Mouse (Mus musculus) large intestine, adult 2 months (tissue): Measurements from ENCODE around the gene Dclk1. TPM values are rescaled to one million over a fixed set of nuclear protein-coding genes. Genes with fewer than 3 reads are reported as not detected.

Experiments used
- DNase-seq: peaks from one replicate; pipeline ENCODE4 v3.0.0-alpha.2; 2012; ENCODE audit warnings: low read depth, low spot score
- WGBS: fragments of 180-500 bp; shearing (Covaris S2); methylation state at CpG from one replicate; pipeline ENCODE4 v1.1.7; 2018; 5-methylcytosine and 5-hydroxymethylcytosine counted together
- polyA plus RNA-seq: library from polyadenylated mRNA; depleted of rRNA; stranded (reverse); fragments of >200 nt; gene quantifications from 2 replicates; pipeline ENCODE4 v1.2.3, GENCODE M21; 2012; rRNA removed

Gene Dclk1
- polyA plus RNA-seq, 1 experiment, result 1.9 TPM

DNA sequence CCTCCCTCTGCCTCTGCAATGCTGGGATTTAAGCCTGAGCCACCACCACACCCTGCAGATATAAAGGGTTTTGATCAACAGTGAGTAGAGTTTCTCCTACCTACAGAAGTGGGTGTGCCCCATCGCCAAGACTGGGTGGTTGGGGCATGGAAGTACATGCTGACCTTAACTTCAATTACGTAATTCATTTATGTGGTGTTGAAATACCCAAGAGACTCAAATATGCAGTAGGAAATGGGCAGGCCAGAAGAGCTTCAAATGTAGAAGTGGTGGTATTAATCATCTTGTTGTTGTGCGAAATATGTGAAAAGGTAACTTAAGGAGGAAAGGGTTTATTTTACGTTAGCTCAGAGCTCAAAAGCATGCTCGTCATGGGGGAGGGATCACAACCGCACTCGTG is 307.2 kb downstream of the Dclk1 start:
- no peak for DNase-seq
- 82% methylated on average over 7 of the region's 7 CpGs for WGBS

DNA sequence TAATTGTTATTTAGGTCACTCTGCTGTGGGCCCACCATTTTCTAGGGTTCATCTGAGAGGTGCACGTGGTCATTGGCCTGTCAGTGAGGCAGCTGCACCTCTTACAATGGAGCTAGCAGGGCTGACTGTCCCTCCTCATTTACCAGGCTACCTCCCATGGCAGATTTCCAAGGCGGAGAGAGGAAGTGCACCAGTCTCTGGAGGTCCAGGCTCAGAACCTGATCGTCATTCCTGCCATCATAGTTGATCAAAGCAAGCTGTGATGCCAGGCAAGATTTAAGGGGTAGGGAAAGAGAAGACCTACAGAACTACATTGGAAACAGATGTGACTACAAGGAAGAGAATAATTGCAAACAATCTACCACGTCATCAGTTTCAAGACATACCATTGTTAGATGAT is 308.8 kb downstream of the Dclk1 start:
- DNase-seq, result no peak
- WGBS, result 67% methylated on average over 4 of the region's 4 CpGs

DNA sequence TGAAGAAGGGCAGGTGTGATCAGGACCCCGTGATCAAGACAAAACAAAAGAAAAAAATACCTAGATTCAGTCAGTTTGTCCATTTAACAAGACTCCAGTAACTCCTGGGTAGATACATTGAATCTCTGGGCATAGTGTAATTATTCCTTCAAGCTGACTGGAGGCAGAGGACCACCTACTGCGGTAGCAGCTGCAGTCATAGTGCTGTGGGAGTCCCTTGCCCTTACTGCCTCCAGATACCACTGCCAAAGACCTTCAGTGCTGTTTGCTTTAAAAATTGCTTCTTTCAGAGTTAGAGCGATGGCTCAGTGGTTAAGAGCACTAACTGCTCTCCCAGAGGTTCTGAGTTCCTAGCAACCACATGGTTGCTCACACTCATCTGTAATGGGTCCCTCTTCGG is 309.7 kb downstream of the Dclk1 start:
- no peak for DNase-seq
- WGBS, result 88% methylated on average over 4 of the region's 4 CpGs

DNA sequence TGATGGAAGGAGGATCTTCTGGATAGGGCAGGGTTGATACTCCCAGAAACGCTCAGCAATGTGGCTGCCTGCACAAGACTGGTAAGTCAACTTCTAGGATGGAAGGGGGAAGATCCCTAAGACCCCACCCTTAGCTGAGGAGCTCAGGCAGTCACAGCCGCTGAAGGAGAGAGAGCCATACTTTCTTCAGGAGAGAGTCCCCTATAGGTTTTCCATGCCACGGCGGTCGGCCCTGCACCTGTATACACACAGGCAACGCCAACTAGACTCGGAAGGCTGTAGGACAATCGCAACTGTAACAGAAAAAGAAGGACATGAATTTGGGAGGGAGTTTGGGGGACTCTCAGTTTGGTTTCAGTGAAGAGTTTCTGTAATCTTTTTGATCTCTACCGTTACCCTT is 310.9 kb downstream of the Dclk1 start:
- DNase-seq, result no peak
- 91% methylated on average over 9 of the region's 9 CpGs for WGBS

DNA sequence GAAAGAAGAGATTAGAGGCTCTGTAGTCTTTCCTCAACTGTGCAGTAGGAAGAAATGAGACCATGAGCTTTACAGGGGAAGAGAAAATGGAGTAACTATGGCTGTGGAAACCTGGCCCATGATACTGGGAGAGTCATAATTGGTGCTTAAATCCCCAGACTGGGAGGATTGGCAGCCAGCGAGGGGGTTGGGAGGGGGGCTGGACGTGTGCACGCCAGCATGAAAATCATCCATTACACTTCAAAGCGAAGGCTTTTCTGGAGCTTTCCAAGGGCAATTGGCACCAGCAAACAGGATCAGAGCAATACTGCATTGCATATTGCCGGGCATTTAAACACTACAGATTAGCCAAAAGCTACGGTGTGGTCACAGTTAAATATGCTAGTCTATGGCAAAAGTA is 313.7 kb downstream of the Dclk1 start:
- whole genome bisulfite sequencing, result 91% methylated on average over 6 of the region's 6 CpGs
- DNase-seq, result no peak

DNA sequence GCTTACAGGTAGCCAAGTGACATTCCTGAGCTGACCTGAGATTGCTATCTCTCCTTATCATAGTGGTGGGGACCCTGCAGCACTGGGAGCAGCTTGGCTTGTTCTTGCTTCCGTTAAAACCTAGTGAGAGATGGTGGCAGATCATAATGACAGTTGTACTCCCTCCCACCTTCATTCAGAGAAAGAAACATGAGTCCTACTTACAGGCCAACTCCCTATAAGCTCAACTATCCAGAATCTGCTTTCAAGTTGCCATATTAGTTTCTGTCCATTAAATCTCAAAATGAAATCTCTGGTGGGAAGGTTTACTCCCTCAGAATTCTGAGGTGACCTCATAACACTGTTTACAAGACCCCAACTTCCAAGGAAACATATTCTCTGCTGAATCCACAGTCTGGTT is 316.4 kb downstream of the Dclk1 start:
- WGBS, result 15% methylated on average over 1 of the region's 1 CpGs
- DNase-seq, result no peak

DNA sequence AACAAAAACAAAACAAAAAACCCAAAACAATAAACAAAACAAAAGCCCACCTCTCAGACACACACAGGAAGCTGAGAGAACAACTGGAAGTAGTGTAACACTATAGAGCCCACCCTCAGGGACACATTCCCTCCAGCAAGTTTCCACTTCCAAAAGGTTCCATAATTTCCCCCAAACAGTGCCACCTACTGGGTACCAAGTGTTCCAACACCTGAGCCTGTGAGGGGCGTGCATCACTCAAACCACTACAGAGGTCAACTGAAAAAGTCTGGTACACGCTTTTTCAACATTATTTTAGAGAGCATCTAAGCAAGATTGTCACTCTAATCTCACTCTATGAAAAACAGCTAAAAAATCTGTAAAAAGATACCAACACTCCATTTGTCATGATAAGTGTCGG is 325.3 kb downstream of the Dclk1 start:
- DNase-seq, result no peak
- 92% methylated on average over 3 of the region's 3 CpGs for WGBS

DNA sequence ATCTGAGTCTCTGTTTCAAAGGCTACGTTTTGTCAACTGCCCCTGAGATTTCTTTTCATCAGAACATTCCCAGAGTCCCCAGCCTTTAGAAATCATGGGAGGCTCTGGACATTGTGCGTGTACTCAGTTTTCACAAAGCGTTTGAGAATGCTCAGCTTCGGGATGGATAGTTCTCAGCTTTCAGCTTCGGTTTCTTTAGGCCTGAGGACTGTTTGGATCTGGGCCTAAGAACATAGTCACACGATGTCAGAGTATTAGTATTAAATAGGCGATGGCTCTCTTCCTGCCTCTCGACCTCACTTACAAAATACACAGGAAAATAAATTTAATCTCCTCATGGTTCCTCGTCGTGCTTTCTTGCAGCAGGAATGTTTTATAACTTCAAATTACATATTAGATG is 327.4 kb downstream of the Dclk1 start:
- no peak for DNase-seq
- 76% methylated on average over 10 of the region's 10 CpGs for WGBS

DNA sequence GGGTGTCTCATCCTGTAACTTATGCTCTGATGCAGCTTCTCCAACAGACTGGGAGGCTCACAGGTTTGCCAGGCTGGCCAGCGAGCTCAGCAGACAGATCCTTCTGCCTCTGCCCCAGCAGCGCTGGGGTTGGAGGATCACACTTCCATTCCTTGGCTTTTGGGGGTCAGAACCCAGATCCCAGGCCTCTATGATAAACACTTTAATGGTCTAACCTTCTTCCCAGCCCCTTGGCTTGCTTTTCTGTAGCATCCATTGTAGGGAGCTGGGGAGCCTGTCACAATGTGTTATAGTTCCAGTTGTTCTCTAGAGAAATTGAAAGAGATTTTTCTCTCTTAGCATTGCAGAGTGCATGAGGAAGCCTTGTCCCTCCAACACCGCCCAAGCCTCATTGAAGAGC is 328.9 kb downstream of the Dclk1 start:
- WGBS, result 85% methylated on average over 3 of the region's 3 CpGs
- DNase-seq, result no peak

DNA sequence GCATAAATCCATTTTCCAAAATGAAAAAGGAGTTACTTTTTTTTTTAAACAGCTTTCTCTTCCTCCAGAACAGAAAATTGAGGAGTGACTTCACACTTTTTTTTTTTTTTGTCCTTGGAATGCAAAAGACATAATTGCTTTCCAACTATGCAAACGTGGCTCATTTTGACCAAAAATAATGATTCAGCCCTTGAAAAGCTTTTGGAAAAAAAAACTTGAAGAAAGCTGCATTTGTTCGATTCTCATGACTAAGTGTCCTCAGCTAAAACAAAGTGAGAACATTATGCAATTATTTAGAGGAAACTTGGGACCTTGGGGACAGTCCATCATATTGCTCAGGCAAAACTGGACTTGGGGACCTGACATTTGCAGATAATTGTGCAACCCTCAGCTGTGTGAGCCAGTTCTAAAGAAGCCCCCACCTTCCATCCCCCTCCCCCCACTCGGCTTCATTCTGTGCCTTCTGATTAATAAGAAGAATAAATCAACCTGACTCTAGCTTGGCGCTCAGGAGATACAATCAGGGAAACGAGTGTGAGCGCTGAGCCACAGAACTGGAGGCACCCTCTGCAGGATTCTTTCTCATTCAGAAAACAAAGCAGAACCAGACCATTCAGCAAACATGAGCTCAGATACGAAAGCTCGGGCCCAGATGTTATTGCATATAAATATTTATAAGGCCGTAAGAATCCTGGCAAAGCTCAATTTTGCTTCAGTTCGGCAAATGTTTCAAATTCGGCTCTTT is 329.6 kb downstream of the Dclk1 start:
- WGBS, result 59% methylated on average over 11 of the region's 11 CpGs
- DNase-seq, result no peak

DNA sequence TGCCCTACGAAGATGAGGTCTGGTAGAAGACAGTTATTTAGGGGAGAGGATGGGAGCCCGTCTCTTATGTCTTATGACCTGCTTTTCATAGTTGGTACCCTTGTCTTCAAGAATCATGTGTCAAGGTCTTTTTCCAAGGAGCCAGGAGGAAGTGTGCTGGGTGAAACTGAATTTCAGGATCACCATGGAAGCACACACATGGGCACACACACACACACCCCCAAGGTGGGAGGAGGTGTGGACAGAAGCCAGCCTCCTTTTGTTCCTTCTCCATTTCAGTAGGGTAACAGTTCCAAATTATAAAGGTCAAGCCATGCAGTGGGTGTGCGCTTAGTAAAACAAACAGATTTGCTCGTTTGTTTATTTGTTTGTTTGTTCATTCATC is 330.1 kb downstream of the Dclk1 start:
- 68% methylated on average over 4 of the region's 4 CpGs for WGBS
- no peak for DNase-seq

DNA sequence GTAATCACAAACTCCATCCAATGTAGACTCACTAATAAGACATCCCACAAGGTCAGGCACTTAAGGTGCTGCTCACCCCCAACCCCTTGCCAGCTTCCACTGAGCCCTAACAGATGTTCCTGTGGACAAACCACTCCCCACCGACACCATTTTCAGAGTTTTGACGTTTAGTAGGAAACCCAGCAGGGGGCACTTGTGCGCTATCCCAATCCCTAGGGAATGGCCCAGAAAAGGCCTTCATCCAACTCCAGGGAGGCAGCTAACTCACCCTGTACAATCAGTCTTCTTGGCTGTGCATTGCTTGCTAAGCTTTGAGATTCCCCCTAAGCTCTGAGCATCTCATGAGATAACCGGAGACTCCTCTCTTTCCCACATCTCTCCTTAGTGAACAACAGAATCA is 331.8 kb downstream of the Dclk1 start:
- whole genome bisulfite sequencing, result 47% methylated on average over 4 of the region's 4 CpGs
- no peak for DNase-seq

DNA sequence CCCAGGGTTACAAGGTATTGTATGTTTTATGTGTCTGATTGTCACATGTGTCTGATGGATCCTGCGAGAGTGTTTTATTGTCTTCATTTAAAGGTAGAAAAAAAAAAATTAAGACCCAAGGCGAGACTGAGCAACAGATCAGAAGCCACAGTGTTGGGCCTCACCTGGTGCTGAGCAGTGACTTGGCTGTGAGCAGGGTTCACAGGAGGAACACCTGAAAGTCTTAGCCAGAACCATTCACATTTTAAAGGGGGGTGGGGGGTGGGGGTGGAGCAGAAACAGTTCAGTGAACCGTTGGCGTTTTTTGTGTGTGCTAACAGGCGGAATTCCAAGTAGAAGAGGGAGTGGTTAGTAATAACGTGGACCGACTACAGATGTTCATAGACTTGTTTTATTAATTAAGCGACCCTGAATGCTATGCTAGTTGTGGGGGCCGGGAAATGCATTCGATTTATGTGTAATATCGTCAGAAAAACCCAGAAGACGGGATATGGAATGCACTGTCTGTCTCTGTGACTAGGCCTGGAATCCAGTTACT is 345.3 kb downstream of the Dclk1 start:
- DNase-seq, result no peak
- WGBS, result 31% methylated on average over 12 of the region's 12 CpGs

DNA sequence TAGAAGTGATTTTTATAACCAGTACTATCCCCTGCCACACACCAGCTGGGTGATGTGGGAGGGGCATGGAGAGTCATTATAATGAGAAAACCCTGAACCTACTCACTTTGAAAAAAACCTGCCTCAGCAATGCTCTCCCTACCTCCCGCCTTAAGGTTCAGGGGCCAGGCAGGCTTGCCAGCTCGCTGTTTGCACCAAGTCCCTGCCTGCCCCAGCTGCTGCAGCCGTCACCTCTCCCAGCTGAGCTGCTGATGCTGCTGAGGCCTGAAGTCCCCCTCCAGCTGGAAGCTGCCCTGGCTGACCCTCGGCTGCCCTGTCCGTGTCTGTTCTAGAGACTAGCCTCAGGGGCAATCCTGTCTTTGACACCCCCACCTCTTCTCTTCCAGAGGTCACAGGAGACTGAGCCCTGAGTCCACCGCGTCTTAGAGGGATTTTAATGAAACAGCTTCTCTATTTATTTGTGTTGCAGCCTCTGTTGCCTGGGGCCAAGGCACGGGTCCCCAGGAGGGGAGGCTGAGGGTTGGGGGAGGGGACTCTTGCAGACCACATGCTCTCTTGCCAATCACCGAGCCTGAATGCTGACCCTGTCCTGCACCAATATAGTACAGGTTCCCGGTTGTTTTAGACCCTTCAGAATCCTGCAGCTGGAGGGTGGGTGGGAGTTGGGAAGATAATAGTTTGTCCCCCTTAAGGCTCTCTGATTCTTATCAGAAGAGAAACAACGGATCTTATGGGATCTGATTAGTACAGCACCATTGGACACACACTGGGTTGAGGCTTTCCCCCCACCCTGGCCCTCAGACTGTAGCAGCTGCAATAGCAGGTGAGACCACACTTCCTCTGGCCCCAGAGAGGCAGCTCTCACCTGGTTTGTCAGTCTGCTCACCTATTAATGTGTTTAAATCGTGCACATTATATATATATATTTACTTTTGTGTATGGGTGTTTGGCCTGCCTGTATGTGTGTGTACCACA is 346.1 kb downstream of the Dclk1 start:
- 30% methylated on average over 12 of the region's 12 CpGs for WGBS
- DNase-seq, result no peak

Other genes with a start within 250 kb of the Dclk1 start
- gene Ccna1, start 186.9 kb upstream of the Dclk1 start, polyA plus RNA-seq, result 0.59 and 0.84 TPM in 2 replicates
- gene Spg20, start 130.3 kb upstream of the Dclk1 start, polyA plus RNA-seq, result 4.5 and 6.1 TPM in 2 replicates
- gene Ccdc169, start 105.0 kb upstream of the Dclk1 start, polyA plus RNA-seq, result not detected in 2 replicates
- not detected in 2 replicates for gene Sohlh2, start 60.3 kb upstream of the Dclk1 start, polyA plus RNA-seq
- not detected in 2 replicates for gene Gm21954, start 229.8 kb downstream of the Dclk1 start, polyA plus RNA-seq